Mouse (Mus musculus): Measurements from ENCODE around the gene Veph1. TPM values are rescaled to one million over a fixed set of nuclear protein-coding genes. Genes with fewer than 3 reads are reported as not detected.

Gene Veph1
- polyA plus RNA-seq, 1 experiment from 2014 or later = 11.9 TPM

GRCm38 (mm10) chr3:66040857-66041494 is 255.7 kb downstream of the Veph1 start:
- no peak overlapping the region for H3K4me2 ChIP-seq (replicated peaks; ENCODE audit: low read depth, low read length)
- no peaks in the 10 kb centered on the region for H3K27me3 ChIP-seq (ENCODE audit: insufficient read depth, low read length)
- WGBS = 40% methylated on average over 5 of the region's 5 CpGs
- no peak overlapping the region; the same call in 1 of the 2 replicates for H3K27ac ChIP-seq (ENCODE audit: low read length)
- H3K9ac ChIP-seq (replicated peaks; ENCODE audit: low read length) = no peak overlapping the region
- peaks cover 4% of the 10 kb centered on the region for H3K4me1 ChIP-seq (ENCODE audit: insufficient read depth, low read length)
- peak; percentile 67; the same call in 1 of the 2 replicates for ATAC-seq (ENCODE audit: low FRiP score, low TSS enrichment)
- H3K36me3 ChIP-seq (ENCODE audit: insufficient read depth, low read length) = no peaks in the 10 kb centered on the region
- no peak overlapping the region for H3K4me3 ChIP-seq (ENCODE audit: low read length)
- no peaks in the 10 kb centered on the region for H3K9me3 ChIP-seq (ENCODE audit: low read length)

DNA sequence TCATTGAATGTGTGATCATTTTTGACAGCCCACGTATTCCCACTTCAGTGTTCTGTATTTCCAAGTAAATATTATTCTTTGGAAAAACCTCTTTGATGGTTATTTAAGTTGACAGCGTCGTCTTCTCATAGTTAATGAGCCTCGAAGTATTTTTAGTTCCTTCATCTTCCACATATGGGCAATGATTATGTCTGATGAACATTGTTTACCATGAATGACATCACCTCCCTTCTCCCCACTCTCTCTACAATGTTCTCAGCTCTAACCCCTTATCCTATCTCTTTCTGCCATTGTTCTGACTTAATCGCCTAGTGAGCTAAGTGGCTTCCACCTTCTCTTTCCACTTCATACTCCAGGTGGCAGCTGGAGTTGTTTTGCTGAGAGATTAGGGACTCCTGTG is 261.4 kb downstream of the Veph1 start:
- ATAC-seq (ENCODE audit: low FRiP score, low TSS enrichment) = no peak
- Histone ChIP-seq H3K9ac (replicated peaks; ENCODE audit: low read length) (no peak overlapping the region), H3K4me1 (ENCODE audit: insufficient read depth, low read length) (no peaks in the 10 kb centered on the region), H3K27ac (ENCODE audit: low read length) (no peak overlapping the region), H3K4me3 (ENCODE audit: low read length) (no peak overlapping the region), H3K27me3 (ENCODE audit: insufficient read depth, low read length) (no peaks in the 10 kb centered on the region), H3K36me3 (ENCODE audit: insufficient read depth, low read length) (no peaks in the 10 kb centered on the region), H3K9me3 (ENCODE audit: low read length) (0 out of 2 replicates have a peak, but pooled peaks cover 3% of the 10 kb centered on the region), H3K4me2 (replicated peaks; ENCODE audit: low read depth, low read length) (no peak overlapping the region)
- 84% methylated on average over 5 of the region's 5 CpGs for WGBS

DNA sequence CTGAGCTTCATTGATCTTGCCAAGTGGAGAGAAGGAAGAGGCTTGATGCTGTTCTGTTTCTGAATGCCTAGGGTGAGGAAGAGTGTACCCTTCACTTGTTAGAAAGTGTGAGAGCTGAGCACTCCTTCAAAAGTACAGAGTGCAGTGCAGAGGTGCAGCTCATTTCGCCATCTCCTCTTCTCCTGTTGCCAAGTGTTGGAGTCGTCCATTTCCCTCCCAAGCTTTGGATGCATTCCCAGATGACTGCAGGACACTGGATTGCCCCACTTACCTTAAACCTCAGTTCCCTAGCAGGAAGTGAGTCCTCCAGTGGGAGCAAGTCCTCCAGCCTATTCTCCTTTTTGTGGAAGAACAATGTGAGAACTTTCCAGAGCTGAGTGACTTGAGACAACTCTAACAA is 263.3 kb downstream of the Veph1 start:
- WGBS = 46% methylated on average over 2 of the region's 2 CpGs
- Histone ChIP-seq H3K27me3 (ENCODE audit: insufficient read depth, low read length) (no peaks in the 10 kb centered on the region), H3K4me3 (ENCODE audit: low read length) (no peak overlapping the region), H3K9me3 (ENCODE audit: low read length) (0 out of 2 replicates have a peak, but pooled peaks cover 3% of the 10 kb centered on the region), H3K4me2 (replicated peaks; ENCODE audit: low read depth, low read length) (no peak overlapping the region), H3K36me3 (ENCODE audit: insufficient read depth, low read length) (no peaks in the 10 kb centered on the region), H3K4me1 (ENCODE audit: insufficient read depth, low read length) (no peaks in the 10 kb centered on the region), H3K27ac (ENCODE audit: low read length) (0 out of 2 replicates have a peak overlapping the region, but pooled peaks have one; percentile 9), H3K9ac (replicated peaks; ENCODE audit: low read length) (no peak overlapping the region)
- ATAC-seq (ENCODE audit: low FRiP score, low TSS enrichment) = no peak

DNA sequence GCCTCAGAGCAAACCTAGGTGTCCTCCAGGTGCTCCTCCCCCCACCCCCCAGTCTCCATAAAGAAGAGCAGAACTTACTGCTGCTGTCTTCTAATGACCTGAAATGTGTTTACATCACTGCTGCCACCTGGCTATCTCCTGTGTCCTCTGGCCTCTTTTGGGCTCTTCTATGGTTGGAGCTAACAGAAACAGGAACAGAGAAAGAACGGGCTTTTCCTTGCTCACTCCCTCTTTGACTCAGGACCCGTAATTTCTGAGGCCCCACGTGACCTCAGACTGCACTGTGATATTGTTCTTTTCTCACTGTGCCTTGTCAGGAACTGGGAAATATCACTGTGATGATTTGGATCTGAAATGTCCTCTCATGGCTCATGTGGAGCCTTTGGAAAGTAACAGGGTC is 271.2 kb downstream of the Veph1 start:
- no peak overlapping the region for H3K9ac ChIP-seq (replicated peaks; ENCODE audit: low read length)
- no peaks in the 10 kb centered on the region for H3K9me3 ChIP-seq (ENCODE audit: low read length)
- H3K36me3 ChIP-seq (ENCODE audit: insufficient read depth, low read length) = no peaks in the 10 kb centered on the region
- H3K4me1 ChIP-seq (ENCODE audit: insufficient read depth, low read length) = 0 out of 2 replicates have a peak, but pooled peaks cover 2% of the 10 kb centered on the region
- WGBS = 72% methylated on average over 3 of the region's 3 CpGs
- H3K4me3 ChIP-seq (ENCODE audit: low read length) = no peak overlapping the region
- H3K27me3 ChIP-seq (ENCODE audit: insufficient read depth, low read length) = no peaks in the 10 kb centered on the region
- H3K27ac ChIP-seq (ENCODE audit: low read length) = no peak overlapping the region
- no peak overlapping the region for H3K4me2 ChIP-seq (replicated peaks; ENCODE audit: low read depth, low read length)
- ATAC-seq (ENCODE audit: low FRiP score, low TSS enrichment) = no peak

DNA sequence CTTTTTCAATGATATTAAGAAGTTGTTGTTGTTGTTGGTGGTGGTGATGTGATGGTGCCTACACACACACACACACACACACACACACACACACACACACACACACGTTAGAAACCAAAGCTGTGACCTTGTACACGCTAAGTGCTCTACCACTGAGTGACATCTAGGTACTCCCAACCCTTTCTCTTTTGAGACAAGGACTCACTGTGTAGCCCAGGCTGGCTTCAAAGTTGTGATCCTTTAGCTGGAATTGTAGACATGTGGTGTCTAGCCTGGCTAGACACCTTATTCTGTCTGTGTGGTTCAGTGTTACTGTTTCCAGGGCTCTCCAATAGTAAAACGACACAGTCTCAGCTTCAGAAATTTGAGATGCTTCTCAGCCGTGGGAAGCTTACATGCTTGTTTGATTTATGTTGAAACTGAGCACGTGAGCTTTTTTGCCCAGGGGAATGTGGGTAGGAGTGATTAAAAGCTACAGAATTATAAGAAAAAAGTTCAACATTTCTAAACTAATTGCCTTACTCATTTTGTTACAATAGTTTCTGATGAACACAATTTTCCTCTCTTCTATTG is 272.3 kb downstream of the Veph1 start:
- no peaks in the 10 kb centered on the region for H3K27me3 ChIP-seq (ENCODE audit: insufficient read depth, low read length)
- 0 out of 2 replicates have a peak, but pooled peaks cover 2% of the 10 kb centered on the region for H3K4me1 ChIP-seq (ENCODE audit: insufficient read depth, low read length)
- H3K9ac ChIP-seq (replicated peaks; ENCODE audit: low read length) = no peak overlapping the region
- no peaks in the 10 kb centered on the region for H3K9me3 ChIP-seq (ENCODE audit: low read length)
- H3K36me3 ChIP-seq (ENCODE audit: insufficient read depth, low read length) = no peaks in the 10 kb centered on the region
- no peak overlapping the region for H3K4me3 ChIP-seq (ENCODE audit: low read length)
- H3K4me2 ChIP-seq (replicated peaks; ENCODE audit: low read depth, low read length) = no peak overlapping the region
- 39% methylated on average over 5 of the region's 5 CpGs for WGBS
- no peak overlapping the region for H3K27ac ChIP-seq (ENCODE audit: low read length)
- ATAC-seq (ENCODE audit: low FRiP score, low TSS enrichment) = 0 out of 2 replicates have a peak, but pooled peaks have one; percentile 67

- H3K9me3 ChIP-seq (ENCODE audit: low read length) = no peaks in the 10 kb centered on the region
- 93% methylated on average over 5 of the region's 5 CpGs for WGBS
- H3K36me3 ChIP-seq (ENCODE audit: insufficient read depth, low read length) = no peaks in the 10 kb centered on the region
- H3K27me3 ChIP-seq (ENCODE audit: insufficient read depth, low read length) = no peaks in the 10 kb centered on the region
- H3K4me1 ChIP-seq (ENCODE audit: insufficient read depth, low read length) = no peaks in the 10 kb centered on the region
- H3K4me2 ChIP-seq (replicated peaks; ENCODE audit: low read depth, low read length) = no peak overlapping the region
- H3K9ac ChIP-seq (replicated peaks; ENCODE audit: low read length) = no peak overlapping the region
- no peak overlapping the region for H3K27ac ChIP-seq (ENCODE audit: low read length)
- ATAC-seq (ENCODE audit: low FRiP score, low TSS enrichment) = no peak
- no peak overlapping the region for H3K4me3 ChIP-seq (ENCODE audit: low read length)
Measured at GRCm38 (mm10) chr3:66019171-66019570, 277.5 kb downstream of the Veph1 start.

DNA sequence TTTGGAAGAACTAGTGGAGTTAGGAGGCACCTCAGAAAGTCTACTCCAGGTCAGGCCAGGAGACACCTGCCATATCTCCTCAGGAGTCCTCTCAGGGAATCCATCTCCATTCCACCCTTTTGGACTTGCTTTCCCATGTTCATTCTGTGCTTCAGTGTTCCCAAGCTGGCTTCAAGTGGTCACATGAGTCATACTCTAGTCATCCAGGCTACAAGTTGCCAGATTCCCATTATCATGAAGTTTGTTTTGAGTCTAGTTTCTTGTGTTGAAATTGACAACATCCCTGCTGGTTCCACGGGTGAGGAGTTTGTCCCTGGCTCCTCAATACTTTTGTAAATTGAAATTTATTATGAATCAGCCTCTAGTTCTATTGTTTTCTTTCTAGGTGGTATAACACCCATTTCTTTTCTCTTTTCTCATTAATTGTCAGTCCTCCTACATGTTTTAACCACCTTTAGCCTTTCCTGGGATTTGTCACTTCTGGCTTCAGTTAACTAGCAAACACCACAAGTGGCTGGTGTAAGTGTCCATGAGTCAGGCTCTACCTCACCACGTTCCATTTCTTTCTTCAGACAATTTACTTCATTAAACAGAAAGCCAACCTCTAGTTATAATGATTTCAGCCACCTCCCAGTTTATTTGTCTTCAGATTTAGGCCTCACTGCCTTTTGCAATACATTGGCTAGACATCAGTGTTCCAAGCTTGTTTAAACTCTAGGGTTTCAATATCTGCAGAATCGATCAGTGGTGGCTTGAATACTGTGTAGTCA is 288.8 kb downstream of the Veph1 start:
- Histone ChIP-seq H3K9ac (replicated peaks; ENCODE audit: low read length) (no peak overlapping the region), H3K9me3 (ENCODE audit: low read length) (no peaks in the 10 kb centered on the region), H3K27me3 (ENCODE audit: insufficient read depth, low read length) (no peaks in the 10 kb centered on the region), H3K4me2 (replicated peaks; ENCODE audit: low read depth, low read length) (no peak overlapping the region), H3K4me3 (ENCODE audit: low read length) (no peak overlapping the region), H3K27ac (ENCODE audit: low read length) (no peak overlapping the region), H3K4me1 (ENCODE audit: insufficient read depth, low read length) (no peaks in the 10 kb centered on the region), H3K36me3 (ENCODE audit: insufficient read depth, low read length) (no peaks in the 10 kb centered on the region)
- WGBS = 71% methylated on average over 3 of the region's 3 CpGs
- ATAC-seq (ENCODE audit: low FRiP score, low TSS enrichment) = no peak

GRCm38 (mm10) chr3:66004989-66005388 is 291.6 kb downstream of the Veph1 start:
- H3K9ac ChIP-seq (replicated peaks; ENCODE audit: low read length) = no peak overlapping the region
- no peak overlapping the region for H3K27ac ChIP-seq (ENCODE audit: low read length)
- H3K4me2 ChIP-seq (replicated peaks; ENCODE audit: low read depth, low read length) = no peak overlapping the region
- H3K4me3 ChIP-seq (ENCODE audit: low read length) = no peak overlapping the region
- H3K4me1 ChIP-seq (ENCODE audit: insufficient read depth, low read length) = no peaks in the 10 kb centered on the region
- H3K27me3 ChIP-seq (ENCODE audit: insufficient read depth, low read length) = no peaks in the 10 kb centered on the region
- no peaks in the 10 kb centered on the region for H3K9me3 ChIP-seq (ENCODE audit: low read length)
- H3K36me3 ChIP-seq (ENCODE audit: insufficient read depth, low read length) = no peaks in the 10 kb centered on the region
- WGBS = 90% methylated on average over 4 of the region's 4 CpGs
- ATAC-seq (ENCODE audit: low FRiP score, low TSS enrichment) = no peak

DNA sequence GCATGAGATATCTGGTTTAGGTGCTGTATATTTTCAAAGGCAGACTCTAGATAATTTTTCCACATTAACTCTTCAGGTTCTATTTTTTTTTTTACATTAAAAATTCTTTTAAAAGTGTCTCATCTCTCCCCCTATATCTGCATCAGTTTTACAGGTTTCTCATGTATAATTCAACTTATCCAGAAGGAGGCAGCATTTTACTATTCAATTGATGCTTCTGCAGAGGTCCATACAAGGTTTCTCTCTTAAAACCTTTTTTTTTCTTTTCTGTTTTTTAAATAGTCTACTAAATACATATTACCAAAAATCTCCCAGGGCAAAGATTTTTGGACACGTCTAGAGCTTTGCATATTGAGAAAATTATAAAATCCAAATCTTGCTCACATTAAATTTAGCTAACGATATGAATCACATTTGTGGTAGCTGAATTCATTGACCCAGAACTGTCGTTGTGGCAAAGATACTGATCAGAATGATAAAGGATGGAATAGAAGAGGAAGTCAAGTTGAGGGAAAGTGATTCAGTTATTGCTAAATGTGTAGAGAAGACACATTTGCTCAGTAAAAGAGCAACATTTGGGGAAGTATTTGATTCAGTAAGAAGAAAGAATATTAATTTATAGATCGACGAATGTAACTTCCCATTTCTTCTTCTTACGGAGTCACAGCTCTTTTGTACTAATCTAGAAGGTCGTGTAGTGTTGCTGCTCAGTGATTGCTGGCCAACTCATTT is 292.3 kb downstream of the Veph1 start:
- H3K4me1 ChIP-seq (ENCODE audit: insufficient read depth, low read length) = no peaks in the 10 kb centered on the region
- no peak overlapping the region for H3K4me2 ChIP-seq (replicated peaks; ENCODE audit: low read depth, low read length)
- no peaks in the 10 kb centered on the region for H3K27me3 ChIP-seq (ENCODE audit: insufficient read depth, low read length)
- WGBS = 79% methylated on average over 7 of the region's 7 CpGs
- no peak for ATAC-seq (ENCODE audit: low FRiP score, low TSS enrichment)
- no peaks in the 10 kb centered on the region for H3K36me3 ChIP-seq (ENCODE audit: insufficient read depth, low read length)
- no peak overlapping the region for H3K4me3 ChIP-seq (ENCODE audit: low read length)
- no peaks in the 10 kb centered on the region for H3K9me3 ChIP-seq (ENCODE audit: low read length)
- H3K27ac ChIP-seq (ENCODE audit: low read length) = no peak overlapping the region
- no peak overlapping the region for H3K9ac ChIP-seq (replicated peaks; ENCODE audit: low read length)

Measured in kidney, embryonic 16.5 days (tissue).